Mouse (Mus musculus) embryo, embryonic 10 days (tissue): ENCODE data around the gene Smim24.
A peak's percentile ranks its signal among the peaks of the same experiment; 100 is the strongest.

Source experiments
- DNase-seq: peaks from one replicate; pipeline ENCODE4 v3.0.0-alpha.2; 2015; ENCODE audit warnings: low spot score

Smim24 gene

GRCm38 (mm10) chr10:81410350-81410749, 17.5 kb downstream of the Smim24 start:
- no peak for DNase-seq

- DNase-seq: no peak
Measured at GRCm38 (mm10) chr10:81410981-81411380, 18.1 kb downstream of the Smim24 start.

- no peak for DNase-seq
Measured at GRCm38 (mm10) chr10:81411471-81412400, 18.9 kb downstream of the Smim24 start.

- no peak for DNase-seq
Measured at GRCm38 (mm10) chr10:81412586-81413309, 19.9 kb downstream of the Smim24 start.

- DNase-seq: no peak
Measured at GRCm38 (mm10) chr10:81413310-81414261, 20.7 kb downstream of the Smim24 start.

GRCm38 (mm10) chr10:81414682-81415081, 21.8 kb downstream of the Smim24 start:
- no peak for DNase-seq

GRCm38 (mm10) chr10:81415146-81415545, 22.3 kb downstream of the Smim24 start:
- DNase-seq: no peak

- no peak for DNase-seq
Measured at GRCm38 (mm10) chr10:81415549-81416310, 22.9 kb downstream of the Smim24 start.

- peak; percentile 86 for DNase-seq
Measured at GRCm38 (mm10) chr10:81416581-81417226, 23.9 kb downstream of the Smim24 start.

GRCm38 (mm10) chr10:81417227-81418215, 24.7 kb downstream of the Smim24 start:
- DNase-seq: no peak

GRCm38 (mm10) chr10:81418216-81419070, 25.6 kb downstream of the Smim24 start:
- DNase-seq: no peak

- no peak for DNase-seq
Measured at GRCm38 (mm10) chr10:81419111-81419928, 26.5 kb downstream of the Smim24 start.

GRCm38 (mm10) chr10:81420191-81420767, 27.4 kb downstream of the Smim24 start:
- DNase-seq: peak; percentile 4

GRCm38 (mm10) chr10:81421041-81421796, 28.4 kb downstream of the Smim24 start:
- no peak for DNase-seq

- no peak for DNase-seq
Measured at GRCm38 (mm10) chr10:81421797-81422100, 28.9 kb downstream of the Smim24 start.

- no peak for DNase-seq
Measured at GRCm38 (mm10) chr10:81422191-81422590, 29.3 kb downstream of the Smim24 start.
